Mouse (Mus musculus) G1E (cell line): ENCODE data around the gene Nrxn3.

Source experiments
- POLR2AphosphoS5 ChIP-seq: IDR thresholded peaks from 2 replicates; pipeline ENCODE4 v1.6.1; 2012; ENCODE audit warnings: low read depth, low read length, inconsistent platforms; ENCODE audit not compliant: insufficient replicate concordance
- TAL1 ChIP-seq: conservative IDR thresholded peaks from 2 replicates; pipeline ENCODE4 v1.6.1; 2012; ENCODE audit warnings: low read depth, low read length, inconsistent platforms, mixed read lengths

GRCm38 (mm10) chr12:89702931-89703330 lies 980.3 kb downstream of the Nrxn3 start:
- TF ChIP-seq TAL1 (no peak), POLR2AphosphoS5 (no peak)
